Mouse (Mus musculus) intestine, embryonic 14.5 days (tissue): ENCODE data around the gene Rd3. TPM values are rescaled to one million over a fixed set of nuclear protein-coding genes. Genes with fewer than 3 reads are reported as not detected.
A peak's percentile ranks its signal among the peaks of the same experiment; 100 is the strongest.

Source experiments
- ATAC-seq: fragments of 200-750 bp; cut with Nextera tagmentation; replicated peaks from 2 replicates; pipeline ENCODE4 v1.8.0; 2017; ENCODE audit warnings: low read depth, moderate number of reproducible peaks, moderate TSS enrichment, moderate library complexity; ENCODE audit not compliant: low FRiP score, low TSS enrichment
- DNase-seq: peaks from one replicate; pipeline ENCODE4 v3.0.0-alpha.2; 2018; ENCODE audit warnings: low spot score
- H3K27ac ChIP-seq: fragments of 300-500 bp; sonication (generic); 2 replicates; pipeline ENCODE4 v1.5.1; 2014; ENCODE audit warnings: low read depth, mild to moderate bottlenecking, control low read depth
- H3K27me3 ChIP-seq: fragments of 300-500 bp; sonication (generic); replicated peaks from 2 replicates; pipeline ENCODE4 v1.6.1; 2014; ENCODE audit warnings: low read length, control low read depth; ENCODE audit not compliant: control insufficient read depth, insufficient read depth
- H3K36me3 ChIP-seq: fragments of 300-500 bp; sonication (generic); 2 replicates; pipeline ENCODE4 v1.6.1; 2014; ENCODE audit warnings: low read length, control low read depth; ENCODE audit not compliant: control insufficient read depth, insufficient read depth
- H3K4me1 ChIP-seq: fragments of 300-500 bp; sonication (generic); replicated peaks from 2 replicates; pipeline ENCODE4 v1.6.1; 2014; ENCODE audit warnings: low read length, control low read depth, mixed read lengths; ENCODE audit not compliant: control insufficient read depth, insufficient read depth
- H3K4me2 ChIP-seq: fragments of 300-500 bp; sonication (generic); 2 replicates; pipeline ENCODE4 v1.6.1; 2014; ENCODE audit warnings: low read length
- H3K4me3 ChIP-seq: fragments of 300-500 bp; sonication (generic); 2 replicates; pipeline ENCODE4 v1.5.1; 2014; ENCODE audit warnings: low read depth, low read length, control low read depth, mixed read lengths
- H3K9ac ChIP-seq: fragments of 300-500 bp; sonication (generic); 2 replicates; pipeline ENCODE4 v1.6.1; 2014; ENCODE audit warnings: mild to moderate bottlenecking, low read length
- H3K9me3 ChIP-seq: fragments of 300-500 bp; sonication (generic); 2 replicates; pipeline ENCODE4 v1.6.1; 2016; ENCODE audit warnings: low read length, control low read depth; ENCODE audit not compliant: control insufficient read depth
- WGBS: fragments of 180-500 bp; shearing (Covaris S2); extraction: QIAGEN DNeasy Blood & Tissue Kit; methylation state at CpG from one replicate; pipeline ENCODE4 v1.1.7; 2014; 5-methylcytosine and 5-hydroxymethylcytosine counted together
- polyA plus RNA-seq: library from polyadenylated mRNA; unstranded; fragments of >200 nt; fragmentation: Nextera tagmentation; extraction: Ambion mirVana; gene quantifications from 2 replicates; pipeline ENCODE4 v1.2.1, GENCODE M21; 2014

Gene Rd3
- polyA plus RNA-seq, 1 experiment from 2014 or later, result 0.30 TPM

DNA sequence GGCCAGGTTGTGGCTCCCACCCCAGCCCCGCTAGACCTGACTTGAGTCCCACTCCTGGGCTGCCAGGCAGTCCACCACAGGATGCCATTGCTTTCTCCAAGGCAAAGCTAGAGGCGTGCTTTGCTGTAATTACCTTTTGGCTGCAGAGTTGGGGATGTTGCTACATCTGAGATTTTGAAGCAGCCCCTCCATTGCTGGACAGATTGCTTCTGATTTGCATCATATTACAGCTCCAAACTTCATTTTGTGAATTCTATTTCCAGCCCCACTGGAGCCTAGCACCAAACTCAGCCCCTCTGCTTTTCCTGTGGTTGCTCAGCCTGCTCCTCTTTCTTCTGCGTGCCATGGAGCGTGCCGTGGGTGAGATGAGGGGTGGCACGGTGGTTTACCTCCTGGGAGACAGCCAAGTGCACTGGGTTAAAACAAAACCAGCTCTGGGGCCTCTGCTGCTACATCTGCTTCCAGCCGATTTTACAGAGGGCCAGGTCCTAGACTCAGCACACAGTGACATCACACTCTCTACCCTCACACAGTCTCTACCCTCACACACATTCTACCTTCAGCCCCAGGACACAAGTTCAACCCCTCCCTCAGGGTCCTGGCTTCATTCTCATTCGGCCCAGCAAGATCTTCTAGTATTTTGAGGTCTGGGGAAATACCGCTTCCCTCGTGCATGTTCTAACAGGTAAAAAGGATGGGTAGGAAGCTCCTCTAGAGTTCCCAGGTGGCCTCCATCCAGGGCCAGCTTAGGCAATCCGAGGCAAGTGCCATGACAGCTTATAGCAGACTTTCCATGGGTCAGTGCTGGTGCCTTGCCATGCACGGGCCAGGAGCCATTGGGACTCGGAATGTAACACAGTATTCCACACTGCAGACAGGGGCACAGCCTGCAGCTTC, 2.4 kb upstream of the Rd3 start:
- WGBS, result 75% methylated on average over 13 of the region's 13 CpGs
- ATAC-seq, result no peak
- no peak overlapping the region for H3K9ac ChIP-seq

DNA sequence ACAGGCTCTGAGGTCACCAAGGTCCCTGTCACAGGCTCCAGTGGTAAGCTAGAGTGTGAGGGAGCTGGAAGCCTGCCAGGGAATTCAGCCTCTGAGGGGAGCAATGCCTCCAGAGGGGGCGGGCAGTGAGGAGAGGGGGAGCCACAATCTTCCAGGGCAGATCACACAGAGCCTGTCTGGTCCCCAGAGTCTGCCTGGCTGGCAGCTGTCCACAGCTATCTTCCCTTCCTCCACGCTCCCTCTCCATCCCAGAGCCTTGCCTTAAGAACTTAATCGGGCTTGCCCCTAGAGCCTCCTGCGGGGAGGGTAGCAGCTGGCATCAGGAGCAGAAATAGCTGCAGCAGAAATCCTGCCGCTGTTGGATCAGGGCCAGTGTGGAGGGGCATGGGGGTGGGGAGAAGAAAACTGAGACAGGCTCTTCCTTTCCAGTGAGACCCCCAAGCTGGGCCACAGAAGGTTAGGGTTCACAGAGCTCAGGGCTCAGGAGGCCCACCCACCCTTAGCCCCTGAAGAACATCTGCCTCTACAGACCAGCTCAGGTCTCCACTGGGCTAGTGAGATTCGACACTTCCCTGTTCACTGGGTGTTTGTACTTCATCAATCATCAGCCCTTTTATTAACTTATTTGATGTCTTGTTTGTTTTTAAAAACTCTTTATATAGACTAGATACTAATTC, 4.4 kb downstream of the Rd3 start:
- H3K4me1 ChIP-seq, result peaks cover 7% of the 10 kb centered on the region; the same call in 1 of the 2 replicates
- H3K9ac ChIP-seq, result no peak overlapping the region
- H3K27ac ChIP-seq, result no peak overlapping the region; the same call in 1 of the 2 replicates
- DNase-seq, result no peak
- no peak overlapping the region for H3K4me3 ChIP-seq
- H3K27me3 ChIP-seq, result 0 out of 2 replicates have a peak, but pooled peaks cover 4% of the 10 kb centered on the region
- H3K36me3 ChIP-seq, result no peaks in the 10 kb centered on the region
- WGBS, result 22% methylated on average over 6 of the region's 6 CpGs
- no peaks in the 10 kb centered on the region for H3K9me3 ChIP-seq
- H3K4me2 ChIP-seq, result no peak overlapping the region
- peak; percentile 69; the same call in 1 of the 2 replicates for ATAC-seq

More for the DNA sequence above, 2.4 kb upstream of the Rd3 start:
- H3K27ac ChIP-seq, result no peak overlapping the region
- H3K4me3 ChIP-seq, result no peak overlapping the region
- no peaks in the 10 kb centered on the region for H3K9me3 ChIP-seq
- H3K36me3 ChIP-seq, result no peaks in the 10 kb centered on the region
- no peak overlapping the region for H3K4me2 ChIP-seq
- no peaks in the 10 kb centered on the region for H3K27me3 ChIP-seq
- H3K4me1 ChIP-seq, result no peaks in the 10 kb centered on the region
- no peak for DNase-seq

DNA sequence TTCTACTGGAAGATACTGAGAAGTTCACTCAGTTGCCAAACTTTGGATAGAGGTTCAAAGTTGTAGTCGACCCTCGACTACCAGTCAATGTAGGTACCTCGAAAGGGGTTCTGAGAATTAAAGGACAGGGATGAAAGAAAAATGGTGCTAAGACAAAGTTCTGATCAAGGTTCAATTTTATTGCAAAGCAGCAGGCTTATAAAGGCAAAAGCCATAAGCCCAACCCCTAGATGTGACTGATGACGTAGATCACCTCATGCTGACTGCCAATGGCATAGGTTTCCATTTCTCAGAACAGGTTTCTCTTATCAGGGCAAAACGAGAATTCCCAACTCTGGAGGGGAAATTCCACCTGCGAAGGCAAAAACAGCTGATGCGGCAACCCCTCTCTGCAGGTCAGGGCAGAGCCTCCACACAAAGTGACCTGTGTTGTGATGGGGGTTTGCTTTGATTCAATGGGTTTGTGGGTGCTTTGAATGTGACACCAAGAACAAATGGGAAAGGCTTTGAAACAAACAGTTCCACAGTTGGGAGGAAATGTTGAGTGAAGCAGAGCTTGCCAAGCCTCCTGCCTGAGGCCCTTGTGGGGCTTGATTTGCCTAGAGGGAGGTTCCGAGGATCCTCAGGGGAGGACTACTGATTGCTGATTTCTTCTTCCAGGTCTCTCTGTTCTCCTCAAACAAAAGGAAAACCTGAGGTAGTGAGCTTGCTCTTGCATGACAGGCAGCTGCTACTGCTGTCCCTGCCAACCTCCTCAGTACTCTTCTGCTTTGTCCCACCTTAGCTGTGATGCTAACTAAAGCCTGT, 9.7 kb downstream of the Rd3 start:
- WGBS, result 73% methylated on average over 8 of the region's 8 CpGs
- ATAC-seq (no peak), DNase-seq (no peak)
- Histone ChIP-seq H3K4me2 (no peak overlapping the region), H3K27me3 (0 out of 2 replicates have a peak, but pooled peaks cover 4% of the 10 kb centered on the region), H3K27ac (no peak overlapping the region), H3K4me1 (peaks cover 5% of the 10 kb centered on the region; the same call in 1 of the 2 replicates), H3K36me3 (no peaks in the 10 kb centered on the region), H3K9ac (no peak overlapping the region), H3K4me3 (no peak overlapping the region), H3K9me3 (no peaks in the 10 kb centered on the region)

DNA sequence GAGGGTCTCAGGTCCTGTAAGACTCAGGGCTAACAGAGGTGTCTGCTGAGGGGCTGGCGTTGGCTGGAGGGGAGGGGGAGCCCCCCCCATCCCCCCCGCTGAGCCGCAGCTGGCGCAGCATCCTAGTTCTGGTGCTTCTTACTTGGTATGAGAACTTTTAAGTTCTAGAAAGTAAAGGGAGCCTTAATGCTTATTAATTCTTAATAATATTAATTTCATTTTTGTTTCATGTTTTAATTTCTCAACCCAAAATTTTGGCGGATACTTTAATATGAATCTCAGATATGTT, 10.3 kb downstream of the Rd3 start:
- Histone ChIP-seq H3K9ac (no peak overlapping the region), H3K36me3 (no peaks in the 10 kb centered on the region), H3K9me3 (no peaks in the 10 kb centered on the region), H3K27ac (no peak overlapping the region), H3K4me1 (peaks cover 5% of the 10 kb centered on the region; the same call in 1 of the 2 replicates), H3K4me2 (no peak overlapping the region), H3K27me3 (0 out of 2 replicates have a peak, but pooled peaks cover 4% of the 10 kb centered on the region), H3K4me3 (no peak overlapping the region)
- no peak for ATAC-seq
- 53% methylated on average over 5 of the region's 5 CpGs for WGBS
- no peak for DNase-seq

DNA sequence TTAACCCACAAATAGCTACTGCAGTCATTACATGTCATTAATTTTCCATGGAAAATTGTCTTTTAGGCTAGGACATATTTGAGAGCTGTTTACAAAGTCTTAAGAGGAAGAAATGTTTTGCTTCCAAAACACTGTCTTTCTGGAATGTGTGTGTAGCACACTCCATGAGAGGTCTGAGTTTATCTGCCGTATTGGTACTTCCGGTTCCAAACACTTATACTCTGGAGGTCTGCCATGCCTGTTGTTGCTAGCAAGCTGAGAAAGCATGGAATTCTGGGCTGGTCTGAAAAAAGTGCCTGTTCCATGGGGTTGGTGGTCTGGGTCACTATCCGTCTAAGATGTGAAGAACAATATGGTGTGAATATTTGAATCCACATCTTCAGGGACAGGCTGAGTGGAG, 11.5 kb downstream of the Rd3 start:
- WGBS, result 68% methylated on average over 3 of the region's 3 CpGs
- no peak for DNase-seq

DNA sequence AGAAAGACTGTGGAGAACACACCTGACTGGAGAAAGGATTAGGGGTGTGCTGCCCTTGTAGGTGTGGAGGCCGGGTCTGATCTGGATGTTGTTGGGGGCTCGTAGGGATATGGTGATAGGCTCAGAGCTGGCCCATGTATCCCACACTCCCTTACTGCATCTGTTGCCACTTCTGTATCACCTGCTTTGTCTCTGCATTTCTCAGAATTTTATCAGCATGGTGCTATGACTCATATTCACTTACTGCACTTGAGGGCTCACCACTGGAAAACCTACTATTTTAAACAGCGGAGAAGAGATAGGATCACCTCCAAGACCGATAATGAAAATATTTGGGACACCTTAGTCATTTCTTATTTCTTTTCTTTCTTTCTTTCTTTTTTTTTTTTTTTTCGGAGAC, 11.9 kb downstream of the Rd3 start:
- Histone ChIP-seq H3K27me3 (0 out of 2 replicates have a peak, but pooled peaks cover 4% of the 10 kb centered on the region), H3K9ac (no peak overlapping the region), H3K4me2 (peak overlapping the region; percentile 82), H3K4me1 (peaks cover 5% of the 10 kb centered on the region; the same call in 1 of the 2 replicates), H3K36me3 (no peaks in the 10 kb centered on the region), H3K9me3 (no peaks in the 10 kb centered on the region), H3K27ac (no peak overlapping the region), H3K4me3 (0 out of 2 replicates have a peak overlapping the region, but pooled peaks have one; percentile 68)
- ATAC-seq (no peak), DNase-seq (no peak)
- WGBS, result 93% methylated on average over 5 of the region's 5 CpGs

More for the DNA sequence above, 11.5 kb downstream of the Rd3 start:
- 0 out of 2 replicates have a peak, but pooled peaks cover 4% of the 10 kb centered on the region for H3K27me3 ChIP-seq
- no peaks in the 10 kb centered on the region for H3K9me3 ChIP-seq
- no peak overlapping the region for H3K4me3 ChIP-seq
- H3K36me3 ChIP-seq, result no peaks in the 10 kb centered on the region
- no peak overlapping the region for H3K4me2 ChIP-seq
- H3K4me1 ChIP-seq, result peaks cover 5% of the 10 kb centered on the region; the same call in 1 of the 2 replicates
- no peak overlapping the region for H3K27ac ChIP-seq
- no peak for ATAC-seq
- no peak overlapping the region for H3K9ac ChIP-seq

DNA sequence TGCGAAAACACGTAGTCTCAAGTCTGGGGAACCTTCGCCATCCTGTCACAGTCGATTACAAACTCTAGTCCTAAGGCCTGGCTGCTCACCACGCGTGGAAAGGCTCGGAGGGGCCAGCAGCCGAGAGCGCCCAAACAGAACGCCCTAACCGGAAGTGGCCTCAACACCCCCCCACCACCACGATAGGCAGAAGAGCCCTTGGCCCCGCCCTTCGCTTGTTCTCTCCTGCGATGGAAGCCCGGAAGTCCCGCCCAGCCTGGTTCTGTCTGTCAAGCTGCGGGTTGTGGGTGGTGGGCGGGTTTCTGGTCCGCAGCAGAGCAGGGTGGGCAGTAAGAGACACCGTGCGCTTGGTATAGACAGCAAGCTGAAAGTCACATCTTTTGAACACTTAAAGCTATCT, 12.8 kb downstream of the Rd3 start:
- Histone ChIP-seq H3K27ac (peak overlapping the region; percentile 80), H3K4me2 (peak overlapping the region; percentile 82), H3K4me3 (peak overlapping the region; percentile 68), H3K9ac (peak overlapping the region; percentile 68), H3K4me1 (peaks cover 5% of the 10 kb centered on the region; the same call in 1 of the 2 replicates), H3K27me3 (no peaks in the 10 kb centered on the region), H3K9me3 (no peaks in the 10 kb centered on the region), H3K36me3 (no peaks in the 10 kb centered on the region)
- peak; percentile 94 for ATAC-seq
- under 1% methylated on average over 22 of the region's 22 CpGs for WGBS
- DNase-seq, result peak; percentile 94
